Mouse (Mus musculus) CH12.LX (cell line): ENCODE data around the gene Lmbrd2.

Source experiments
- GABPA ChIP-seq: IDR thresholded peaks from 2 replicates; pipeline ENCODE4 v1.6.1; 2012; ENCODE audit warnings: low read depth, low read length, improper control_type of control experiment, inconsistent platforms; ENCODE audit not compliant: insufficient replicate concordance
- HCFC1 ChIP-seq: IDR thresholded peaks from 2 replicates; pipeline ENCODE4 v1.6.1; 2012; ENCODE audit warnings: low read depth, mild to moderate bottlenecking, inconsistent platforms, low read length, improper control_type of control experiment
- MXI1 ChIP-seq: IDR thresholded peaks from 2 replicates; pipeline ENCODE4 v1.6.1; 2011; ENCODE audit warnings: mild to moderate bottlenecking, low read depth, low read length, improper control_type of control experiment
- NRF1 ChIP-seq: IDR thresholded peaks from 2 replicates; pipeline ENCODE4 v1.6.1; 2014; ENCODE audit warnings: low read depth, mild to moderate bottlenecking, inconsistent platforms, low read length, improper control_type of control experiment, moderate library complexity
- POLR2A ChIP-seq: IDR thresholded peaks from 2 replicates; pipeline ENCODE4 v1.6.1; 2011; ENCODE audit warnings: low read depth, mild to moderate bottlenecking, improper control_type of control experiment, low read length
- RAD21 ChIP-seq: IDR thresholded peaks from 2 replicates; pipeline ENCODE4 v1.6.1; 2011; ENCODE audit warnings: low read depth, mild to moderate bottlenecking, low read length, improper control_type of control experiment, moderate library complexity
- TCF12 ChIP-seq: IDR thresholded peaks from 2 replicates; pipeline ENCODE4 v1.6.1; 2014; ENCODE audit warnings: low read depth, mild to moderate bottlenecking, inconsistent platforms, low read length, improper control_type of control experiment
- USF1 ChIP-seq: IDR thresholded peaks from 2 replicates; pipeline ENCODE4 v1.6.1; 2014; ENCODE audit warnings: low read depth, mild to moderate bottlenecking, inconsistent platforms, low read length, improper control_type of control experiment

DNA sequence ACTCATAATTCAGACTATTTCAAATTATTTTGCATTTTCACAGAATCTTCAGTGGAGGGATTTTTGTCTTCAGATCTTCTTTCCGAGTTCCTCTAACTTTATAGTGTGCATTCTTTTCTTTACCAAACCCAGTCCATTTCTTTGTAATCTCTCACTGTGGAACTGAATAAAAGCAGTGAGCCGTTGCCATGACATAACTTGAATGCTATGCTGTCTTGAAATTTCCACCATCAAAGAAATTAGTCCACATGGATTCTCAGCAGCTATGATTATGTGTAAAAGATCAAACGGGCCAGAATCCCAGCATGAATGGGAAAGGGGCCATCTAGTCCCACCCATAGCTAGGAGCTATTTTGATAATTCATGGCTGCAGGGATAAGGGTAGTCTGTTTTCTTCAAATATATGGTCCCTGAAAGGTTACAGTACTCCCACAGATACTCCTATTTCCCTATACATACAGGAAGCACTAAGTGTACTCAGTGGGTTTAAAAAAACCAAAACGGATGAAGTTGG is 22.3 kb downstream of the Lmbrd2 start:
- TF ChIP-seq GABPA (no peak), NRF1 (no peak), RAD21 (no peak), POLR2A (no peak), HCFC1 (no peak), MXI1 (no peak), USF1 (no peak), TCF12 (no peak)
